Mouse (Mus musculus) ES-Bruce4 (cell line): ENCODE measurements at regions not wholly inside any gene's neighbourhood (a gene's known extent, or its start where the extent isn't known, plus 50 kb on each side); places are given as distances from the start of the nearest gene placed in this dataset.

ENCODE experiments used
- H3K27ac ChIP-seq: 2 replicates; pipeline ENCODE4 v1.5.1; 2012; ENCODE audit warnings: low read length, inconsistent platforms; ENCODE audit not compliant: insufficient read depth
- H3K27me3 ChIP-seq: 2 replicates; pipeline ENCODE4 v1.6.1; 2012; ENCODE audit warnings: mild to moderate bottlenecking, low read length, inconsistent platforms; ENCODE audit not compliant: control insufficient read depth, poor library complexity, insufficient read depth, severe bottlenecking
- H3K36me3 ChIP-seq: 2 replicates; pipeline ENCODE4 v1.6.1; 2012; ENCODE audit warnings: inconsistent platforms, mild to moderate bottlenecking, low read length, moderate library complexity; ENCODE audit not compliant: control insufficient read depth, poor library complexity, insufficient read depth, severe bottlenecking
- H3K4me1 ChIP-seq: one replicate; pipeline ENCODE4 v1.8.1; 2011; ENCODE audit warnings: low read length; ENCODE audit not compliant: control insufficient read depth, insufficient read depth
- H3K4me3 ChIP-seq: 2 replicates; pipeline ENCODE4 v1.5.1; 2011; ENCODE audit warnings: low read depth, mild to moderate bottlenecking, low read length
- H3K9ac ChIP-seq: 2 replicates; pipeline ENCODE4 v1.6.1; 2012; ENCODE audit warnings: low read depth, mild to moderate bottlenecking, inconsistent platforms; ENCODE audit not compliant: poor library complexity, severe bottlenecking
- H3K9me3 ChIP-seq: replicated peaks from 2 replicates; pipeline ENCODE4 v1.6.1; 2012; ENCODE audit warnings: mild to moderate bottlenecking, low read length, inconsistent platforms; ENCODE audit not compliant: control insufficient read depth, poor library complexity, insufficient read depth, severe bottlenecking
- CTCF ChIP-seq: IDR thresholded peaks from one replicate; pipeline ENCODE4 v1.8.1; 2011; ENCODE audit warnings: low read depth, low read length
- EP300 ChIP-seq: IDR thresholded peaks from 2 replicates; pipeline ENCODE4 v1.6.1; 2011; ENCODE audit warnings: low read depth, low read length; ENCODE audit not compliant: insufficient read depth
- POLR2A ChIP-seq: IDR thresholded peaks from one replicate; pipeline ENCODE4 v1.8.1; 2011; ENCODE audit warnings: low read length; ENCODE audit not compliant: insufficient read depth

DNA sequence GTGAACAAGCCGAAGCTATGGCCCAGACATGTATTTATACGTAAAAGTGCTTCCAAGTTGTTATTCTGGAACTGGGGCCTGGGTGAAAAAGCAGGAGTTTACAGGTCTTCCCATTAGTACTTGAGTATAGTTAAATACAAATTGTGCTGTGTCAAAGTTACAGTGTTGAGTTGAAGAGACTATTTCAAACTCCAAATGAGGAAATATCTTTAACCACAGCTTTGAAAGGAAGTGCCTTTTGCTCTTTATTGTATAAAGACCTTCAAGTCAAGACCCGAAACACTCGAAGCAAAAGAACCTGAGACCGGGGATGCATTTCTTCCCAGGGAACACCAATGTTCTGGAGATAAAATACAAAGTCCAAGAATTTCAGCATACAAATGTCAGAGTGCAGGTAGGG lies 144.8 kb downstream of the Cog6 start:
- Histone ChIP-seq H3K9ac (no peak overlapping the region), H3K4me1 (no peaks in the 10 kb centered on the region), H3K4me3 (no peak overlapping the region), H3K27me3 (no peaks in the 10 kb centered on the region; the same call in 1 of the 2 replicates), H3K27ac (no peak overlapping the region), H3K9me3 (no peaks in the 10 kb centered on the region), H3K36me3 (no peaks in the 10 kb centered on the region)
- TF ChIP-seq EP300 = no peak
- TF ChIP-seq POLR2A = no peak
- no peak for TF ChIP-seq CTCF

GRCm38 (mm10) chr3:52863146-52863849 lies 153.7 kb downstream of the Cog6 start:
- TF ChIP-seq CTCF (no peak), EP300 (no peak), POLR2A (no peak)
- no peaks in the 10 kb centered on the region for H3K9me3 ChIP-seq
- no peak overlapping the region for H3K9ac ChIP-seq
- no peak overlapping the region for H3K27ac ChIP-seq
- no peaks in the 10 kb centered on the region for H3K27me3 ChIP-seq
- H3K4me3 ChIP-seq = no peak overlapping the region
- no peaks in the 10 kb centered on the region for H3K36me3 ChIP-seq
- H3K4me1 ChIP-seq = no peaks in the 10 kb centered on the region

GRCm38 (mm10) chr3:52862026-52862425 lies 155.0 kb downstream of the Cog6 start:
- no peaks in the 10 kb centered on the region for H3K4me1 ChIP-seq
- H3K27me3 ChIP-seq = no peaks in the 10 kb centered on the region
- no peak for TF ChIP-seq CTCF
- TF ChIP-seq POLR2A = no peak
- no peak for TF ChIP-seq EP300
- H3K9ac ChIP-seq = no peak overlapping the region
- no peaks in the 10 kb centered on the region for H3K36me3 ChIP-seq
- H3K27ac ChIP-seq = no peak overlapping the region
- no peak overlapping the region for H3K4me3 ChIP-seq
- no peaks in the 10 kb centered on the region for H3K9me3 ChIP-seq

DNA sequence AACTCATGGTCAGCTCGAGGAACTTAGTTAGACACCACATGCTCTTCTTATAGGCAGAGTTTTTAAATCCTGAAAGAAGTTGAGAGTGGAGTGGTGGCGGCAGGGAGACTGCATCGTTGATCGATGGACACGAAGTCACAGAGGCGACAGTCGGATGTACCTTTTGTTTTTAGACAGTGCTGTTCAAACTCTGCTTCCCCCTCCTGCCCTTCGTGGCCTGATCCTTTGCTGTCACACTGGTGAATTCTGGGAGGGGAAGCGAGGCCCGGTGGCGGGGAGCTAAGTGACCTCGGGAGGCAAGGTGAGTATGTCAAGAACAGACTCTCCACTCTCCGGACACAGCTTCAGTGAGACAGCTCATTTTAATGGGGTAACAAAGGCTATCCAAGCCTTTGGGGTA lies 155.5 kb downstream of the Cog6 start:
- Histone ChIP-seq H3K36me3 (no peaks in the 10 kb centered on the region), H3K4me3 (no peak overlapping the region), H3K27ac (no peak overlapping the region), H3K9me3 (no peaks in the 10 kb centered on the region), H3K27me3 (no peaks in the 10 kb centered on the region), H3K4me1 (no peaks in the 10 kb centered on the region), H3K9ac (no peak overlapping the region)
- TF ChIP-seq POLR2A (no peak), CTCF (no peak), EP300 (no peak)

- Histone ChIP-seq H3K36me3 (no peaks in the 10 kb centered on the region), H3K27ac (no peak overlapping the region), H3K9me3 (no peaks in the 10 kb centered on the region), H3K4me1 (no peaks in the 10 kb centered on the region), H3K27me3 (no peaks in the 10 kb centered on the region), H3K9ac (no peak overlapping the region), H3K4me3 (no peak overlapping the region)
- no peak for TF ChIP-seq POLR2A
- no peak for TF ChIP-seq CTCF
Observed at GRCm38 (mm10) chr3:52859848-52860247, 157.2 kb downstream of the Cog6 start.

DNA sequence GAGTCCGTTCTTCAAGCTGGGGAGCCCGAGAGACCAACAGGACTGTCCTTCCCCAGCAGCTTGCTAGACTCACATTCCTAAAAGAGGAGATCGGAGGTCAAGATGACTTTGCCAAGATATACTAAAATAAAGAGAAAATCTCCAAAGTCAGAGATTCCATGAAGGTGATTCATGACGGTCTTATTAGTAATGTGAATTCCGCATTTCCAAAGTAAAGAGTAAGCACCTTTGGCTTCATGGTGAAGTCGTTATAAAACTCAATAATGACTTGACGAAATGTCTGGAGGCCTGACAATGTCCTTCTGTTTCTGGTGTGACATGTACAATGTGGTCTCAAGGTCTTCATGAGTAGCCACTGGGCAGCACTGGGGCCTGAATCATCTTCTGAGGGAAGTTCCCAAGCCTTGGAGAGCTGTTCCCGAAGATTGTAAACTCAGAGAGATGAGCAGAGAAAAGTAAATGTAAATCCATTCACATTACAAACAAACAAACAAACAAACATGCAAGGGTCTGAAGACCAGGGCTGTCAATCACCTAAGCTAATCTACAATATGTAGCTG lies 157.7 kb downstream of the Cog6 start:
- Histone ChIP-seq H3K27ac (no peak overlapping the region), H3K4me3 (no peak overlapping the region), H3K9ac (no peak overlapping the region), H3K4me1 (no peaks in the 10 kb centered on the region), H3K9me3 (no peaks in the 10 kb centered on the region), H3K27me3 (no peaks in the 10 kb centered on the region), H3K36me3 (no peaks in the 10 kb centered on the region)
- no peak for TF ChIP-seq POLR2A
- no peak for TF ChIP-seq CTCF
- TF ChIP-seq EP300 = no peak
